Comparison of ENCODE assay signal across 28 mouse cellular contexts in genomic region chr1:26289582-26289981, GRCm38 (mm10).
DNase-seq lines count a peak whose midpoint lies in the region; ATAC-seq and TF ChIP-seq lines count a peak whose summit lies in the region.
"Had no signal": no experiment of that assay in that cellular context is flagged by ENCODE, and none has a peak within 500 bp of the region (broad histone marks: within the 10 kb centered on the region; RNA-seq: fewer than 3 reads in every experiment).

No protein-coding gene starts in this region.

- no peak overlapping the region for H3K4me2 ChIP-seq in embryonic facial prominence, embryonic 14.5 days (ENCODE audit: low read depth, low read length)
- H3K4me2 ChIP-seq in forebrain, embryonic 16.5 days (ENCODE audit: low read length), result no peak overlapping the region
- H3K4me2 ChIP-seq in forebrain, embryonic 12.5 days, result no peak overlapping the region
- H3K4me2 ChIP-seq in limb, embryonic 13.5 days (replicated peaks), result no peak overlapping the region
- no peak overlapping the region for H3K4me2 ChIP-seq in limb, embryonic 14.5 days (replicated peaks; ENCODE audit: low read depth, low read length, severe bottlenecking)
- H3K4me2 ChIP-seq: embryonic facial prominence, embryonic 12.5 days; heart, embryonic 13.5 days; hindbrain, embryonic 14.5 days had no signal

- H3K36me3 ChIP-seq in embryonic facial prominence, embryonic 14.5 days (ENCODE audit: control insufficient read depth, insufficient read depth, low read length), result no peaks in the 10 kb centered on the region
- H3K36me3 ChIP-seq in embryonic facial prominence, embryonic 10.5 days (replicated peaks), result no peaks in the 10 kb centered on the region
- no peaks in the 10 kb centered on the region for H3K36me3 ChIP-seq in forebrain, embryonic 16.5 days (ENCODE audit: control insufficient read depth, insufficient read depth)
- H3K36me3 ChIP-seq in forebrain, embryonic 12.5 days (replicated peaks), result no peaks in the 10 kb centered on the region
- no peaks in the 10 kb centered on the region for H3K36me3 ChIP-seq in limb, embryonic 13.5 days
- H3K36me3 ChIP-seq in limb, embryonic 10.5 days, result no peaks in the 10 kb centered on the region
- no peaks in the 10 kb centered on the region for H3K36me3 ChIP-seq in limb, embryonic 14.5 days (ENCODE audit: control insufficient read depth, insufficient read depth, low read length)
- H3K36me3 ChIP-seq: embryonic facial prominence, embryonic 12.5 days; heart, embryonic 10.5 days; heart, embryonic 13.5 days had no signal

- H3K4me3 ChIP-seq in embryonic facial prominence, embryonic 14.5 days (ENCODE audit: low read depth, low read length), result no peak overlapping the region
- no peak overlapping the region for H3K4me3 ChIP-seq in embryonic facial prominence, embryonic 10.5 days
- no peak overlapping the region for H3K4me3 ChIP-seq in forebrain, embryonic 16.5 days (replicated peaks; ENCODE audit: low read length)
- H3K4me3 ChIP-seq in forebrain, embryonic 12.5 days (replicated peaks), result no peak overlapping the region
- no peak overlapping the region for H3K4me3 ChIP-seq in limb, embryonic 13.5 days
- no peak overlapping the region for H3K4me3 ChIP-seq in limb, embryonic 10.5 days
- no peak overlapping the region for H3K4me3 ChIP-seq in limb, embryonic 14.5 days (replicated peaks; ENCODE audit: low read length)
- H3K4me3 ChIP-seq: embryonic facial prominence, embryonic 12.5 days; erythroblast, embryonic 14.5 days; heart, adult 2 months; heart, embryonic 10.5 days; heart, embryonic 13.5 days had no signal

- 52% methylated on average over 2 of the region's 2 CpGs for WGBS in embryonic facial prominence, embryonic 14.5 days
- WGBS in embryonic facial prominence, embryonic 10.5 days, result 89% methylated on average over 2 of the region's 2 CpGs
- 73% methylated on average over 2 of the region's 2 CpGs for WGBS in forebrain, embryonic 16.5 days
- WGBS in forebrain, embryonic 12.5 days, result 93% methylated on average over 2 of the region's 2 CpGs
- 67% methylated on average over 2 of the region's 2 CpGs for WGBS in limb, embryonic 13.5 days
- 91% methylated on average over 2 of the region's 2 CpGs for WGBS in limb, embryonic 10.5 days
- WGBS in limb, embryonic 14.5 days, result 54% methylated on average over 2 of the region's 2 CpGs

- H3K9ac ChIP-seq in embryonic facial prominence, embryonic 14.5 days (ENCODE audit: low read depth, low read length), result no peak overlapping the region
- H3K9ac ChIP-seq in forebrain, embryonic 16.5 days (replicated peaks; ENCODE audit: low read depth, low read length), result no peak overlapping the region
- no peak overlapping the region for H3K9ac ChIP-seq in forebrain, embryonic 12.5 days
- H3K9ac ChIP-seq in limb, embryonic 13.5 days, result no peak overlapping the region
- H3K9ac ChIP-seq in limb, embryonic 14.5 days (ENCODE audit: low read depth, low read length, severe bottlenecking), result no peak overlapping the region
- H3K9ac ChIP-seq: embryonic facial prominence, embryonic 12.5 days; heart, embryonic 13.5 days; hindbrain, embryonic 14.5 days had no signal

- H3K4me1 ChIP-seq in embryonic facial prominence, embryonic 14.5 days (ENCODE audit: control insufficient read depth, insufficient read depth, low read length), result no peaks in the 10 kb centered on the region
- no peaks in the 10 kb centered on the region for H3K4me1 ChIP-seq in embryonic facial prominence, embryonic 10.5 days
- no peaks in the 10 kb centered on the region for H3K4me1 ChIP-seq in forebrain, embryonic 16.5 days (replicated peaks; ENCODE audit: control insufficient read depth, insufficient read depth, low read length)
- no peaks in the 10 kb centered on the region for H3K4me1 ChIP-seq in forebrain, embryonic 12.5 days
- no peaks in the 10 kb centered on the region for H3K4me1 ChIP-seq in limb, embryonic 13.5 days
- no peaks in the 10 kb centered on the region for H3K4me1 ChIP-seq in limb, embryonic 10.5 days
- no peaks in the 10 kb centered on the region for H3K4me1 ChIP-seq in limb, embryonic 14.5 days (ENCODE audit: control insufficient read depth, insufficient read depth, low read length)
- H3K4me1 ChIP-seq: embryonic facial prominence, embryonic 12.5 days; heart, embryonic 10.5 days; heart, embryonic 13.5 days had no signal

- TF ChIP-seq POLR2A in limb, embryonic 14.5 days (IDR thresholded peaks at IDR 0.05; ENCODE audit: borderline replicate concordance, extremely low read depth, insufficient read depth, insufficient read length), result no peak

- DNase-seq in embryonic facial prominence, embryonic 14.5 days (ENCODE audit: low spot score), result peak; percentile 10
- no peak for DNase-seq in embryonic facial prominence, embryonic 10.5 days (ENCODE audit: low spot score)
- DNase-seq in limb, embryonic 10.5 days (ENCODE audit: low spot score), result no peak
- peak; percentile 20 for DNase-seq in limb, embryonic 14.5 days (ENCODE audit: low spot score)
- no peak for DNase-seq in cerebellum, adult 9-11 months
- DNase-seq: adrenal gland, postnatal 10 days; adrenal gland, postnatal 36 days; cerebellum, adult 11-12 months; cerebellum, adult 8-10 months; cerebellum, postnatal 14 days; gastrocnemius, postnatal 10 days; gastrocnemius, postnatal 36 days; heart, adult 2 months; heart, postnatal 14 days; heart, postnatal 4 days; kidney, adult 2 months had no signal

- H3K27me3 ChIP-seq in embryonic facial prominence, embryonic 14.5 days (replicated peaks; ENCODE audit: control insufficient read depth, insufficient read depth, low read length), result no peaks in the 10 kb centered on the region
- no peaks in the 10 kb centered on the region for H3K27me3 ChIP-seq in embryonic facial prominence, embryonic 10.5 days (replicated peaks; ENCODE audit: low read depth, poor library complexity, severe bottlenecking)
- H3K27me3 ChIP-seq in forebrain, embryonic 16.5 days (replicated peaks; ENCODE audit: control insufficient read depth, insufficient read depth, low read length), result no peaks in the 10 kb centered on the region
- H3K27me3 ChIP-seq in forebrain, embryonic 12.5 days, result no peaks in the 10 kb centered on the region
- no peaks in the 10 kb centered on the region for H3K27me3 ChIP-seq in limb, embryonic 13.5 days
- H3K27me3 ChIP-seq in limb, embryonic 10.5 days (ENCODE audit: low read depth, poor library complexity, severe bottlenecking), result no peaks in the 10 kb centered on the region
- no peaks in the 10 kb centered on the region for H3K27me3 ChIP-seq in limb, embryonic 14.5 days (ENCODE audit: control insufficient read depth, insufficient read depth, low read length)
- H3K27me3 ChIP-seq: embryonic facial prominence, embryonic 12.5 days; heart, embryonic 13.5 days had no signal

- no peaks in the 10 kb centered on the region for H3K9me3 ChIP-seq in embryonic facial prominence, embryonic 14.5 days (ENCODE audit: control insufficient read depth, low read length)
- H3K9me3 ChIP-seq in embryonic facial prominence, embryonic 10.5 days, result no peaks in the 10 kb centered on the region
- no peaks in the 10 kb centered on the region for H3K9me3 ChIP-seq in forebrain, embryonic 16.5 days (ENCODE audit: control insufficient read depth, low read length)
- H3K9me3 ChIP-seq in forebrain, embryonic 12.5 days, result no peaks in the 10 kb centered on the region
- H3K9me3 ChIP-seq in limb, embryonic 13.5 days, result no peaks in the 10 kb centered on the region
- no peaks in the 10 kb centered on the region for H3K9me3 ChIP-seq in limb, embryonic 10.5 days (replicated peaks)
- H3K9me3 ChIP-seq in limb, embryonic 14.5 days (ENCODE audit: control insufficient read depth, low read length), result no peaks in the 10 kb centered on the region
- H3K9me3 ChIP-seq: embryonic facial prominence, embryonic 12.5 days; heart, embryonic 10.5 days; heart, embryonic 13.5 days had no signal

- H3K27ac ChIP-seq in embryonic facial prominence, embryonic 14.5 days (replicated peaks; ENCODE audit: low read depth, low read length), result no peak overlapping the region
- no peak overlapping the region for H3K27ac ChIP-seq in embryonic facial prominence, embryonic 10.5 days (replicated peaks)
- H3K27ac ChIP-seq in forebrain, embryonic 16.5 days (ENCODE audit: low read length), result no peak overlapping the region
- no peak overlapping the region for H3K27ac ChIP-seq in forebrain, embryonic 12.5 days
- H3K27ac ChIP-seq in limb, embryonic 13.5 days, result no peak overlapping the region
- no peak overlapping the region for H3K27ac ChIP-seq in limb, embryonic 10.5 days
- H3K27ac ChIP-seq in limb, embryonic 14.5 days (replicated peaks; ENCODE audit: low read depth, low read length), result no peak overlapping the region
- H3K27ac ChIP-seq: embryonic facial prominence, embryonic 12.5 days; heart, adult 2 months; heart, embryonic 10.5 days; heart, embryonic 13.5 days; hindbrain, embryonic 14.5 days; hindbrain, postnatal 0 days had no signal

- ATAC-seq in embryonic facial prominence, embryonic 14.5 days (ENCODE audit: low read depth), result no peak
- peak; percentile 52; the same call in 1 of the 2 replicates for ATAC-seq in forebrain, embryonic 16.5 days
- no peak for ATAC-seq in forebrain, embryonic 12.5 days (ENCODE audit: low FRiP score)
- ATAC-seq in limb, embryonic 13.5 days (ENCODE audit: low FRiP score, low read depth), result 0 out of 2 replicates have a peak, but pooled peaks have one; percentile 54
- ATAC-seq in limb, embryonic 14.5 days (ENCODE audit: low FRiP score, low read depth), result no peak
- ATAC-seq: activated CD4-positive, CD25-positive, alpha-beta regulatory T cell, adult 4 months; hindbrain, postnatal 0 days; inflammation-experienced regulatory T-cells, adult 6 months; intestine, embryonic 16.5 days had no signal

Comparison
In these comparisons a context has a peak if more than half of its experiments do, and no peak if none do; other contexts are left out.
1. ATAC-seq: peak in forebrain, embryonic 16.5 days (single experiment) and limb, embryonic 13.5 days (single experiment); none in embryonic facial prominence, embryonic 14.5 days (single experiment), forebrain, embryonic 12.5 days (single experiment) and limb, embryonic 14.5 days (single experiment).
2. DNase-seq: peak in embryonic facial prominence, embryonic 14.5 days (single experiment) and limb, embryonic 14.5 days (single experiment); none in embryonic facial prominence, embryonic 10.5 days (single experiment), limb, embryonic 10.5 days (single experiment) and cerebellum, adult 9-11 months (single experiment).